Mouse (Mus musculus): ENCODE results near the gene Kcnn4. TPM values are rescaled to one million over a fixed set of nuclear protein-coding genes. Genes with fewer than 3 reads are reported as not detected.

The Kcnn4 gene
- polyA plus RNA-seq, 1 experiment from 2014 or later = 119 TPM

- H3K4me3 ChIP-seq (ENCODE audit: low read depth, low read length) = peak overlapping the region; percentile 82
- peaks cover 27% of the 10 kb centered on the region for H3K4me1 ChIP-seq (replicated peaks; ENCODE audit: control insufficient read depth, insufficient read depth, low read length)
- H3K27ac ChIP-seq (ENCODE audit: low read depth, low read length) = peak overlapping the region; percentile 99
- WGBS = 50% methylated on average over 3 of the region's 3 CpGs
- peak overlapping the region; percentile 98 for H3K9ac ChIP-seq (ENCODE audit: low read depth, low read length)
- H3K9me3 ChIP-seq (ENCODE audit: control insufficient read depth, low read length) = no peaks in the 10 kb centered on the region
- H3K4me2 ChIP-seq = peak overlapping the region; percentile 95
- no peaks in the 10 kb centered on the region for H3K27me3 ChIP-seq (replicated peaks; ENCODE audit: control insufficient read depth, insufficient read depth, low read length)
- H3K36me3 ChIP-seq (ENCODE audit: control insufficient read depth, insufficient read depth, low read length) = peaks cover 2% of the 10 kb centered on the region; the same call in 1 of the 2 replicates
- ATAC-seq (replicated peaks; ENCODE audit: low FRiP score) = no peak
- no peak for DNase-seq (ENCODE audit: low spot score)
Observed at GRCm38 (mm10) chr7:24371809-24372145, 1.7 kb downstream of the Kcnn4 start.

- H3K27ac ChIP-seq (ENCODE audit: low read depth, low read length) = peak overlapping the region; percentile 99
- H3K36me3 ChIP-seq (ENCODE audit: control insufficient read depth, insufficient read depth, low read length) = peaks cover 3% of the 10 kb centered on the region; the same call in 1 of the 2 replicates
- H3K4me2 ChIP-seq = peak overlapping the region; percentile 95
- H3K4me3 ChIP-seq (ENCODE audit: low read depth, low read length) = peak overlapping the region; percentile 82
- peaks cover 28% of the 10 kb centered on the region for H3K4me1 ChIP-seq (replicated peaks; ENCODE audit: control insufficient read depth, insufficient read depth, low read length)
- DNase-seq (ENCODE audit: low spot score) (no peak), ATAC-seq (replicated peaks; ENCODE audit: low FRiP score) (no peak)
- no peaks in the 10 kb centered on the region; the same call in 1 of the 2 replicates for H3K27me3 ChIP-seq (replicated peaks; ENCODE audit: control insufficient read depth, insufficient read depth, low read length)
- 45% methylated on average over 11 of the region's 11 CpGs for WGBS
- no peaks in the 10 kb centered on the region for H3K9me3 ChIP-seq (ENCODE audit: control insufficient read depth, low read length)
- H3K9ac ChIP-seq (ENCODE audit: low read depth, low read length) = peak overlapping the region; percentile 98
Observed at GRCm38 (mm10) chr7:24372300-24372699, 2.2 kb downstream of the Kcnn4 start.

GRCm38 (mm10) chr7:24372786-24373185 is 2.7 kb downstream of the Kcnn4 start:
- Histone ChIP-seq H3K9ac (ENCODE audit: low read depth, low read length) (peak overlapping the region; percentile 98), H3K4me2 (peak overlapping the region; percentile 95), H3K4me3 (ENCODE audit: low read depth, low read length) (peak overlapping the region; percentile 82), H3K27me3 (replicated peaks; ENCODE audit: control insufficient read depth, insufficient read depth, low read length) (no peaks in the 10 kb centered on the region; the same call in 1 of the 2 replicates), H3K36me3 (ENCODE audit: control insufficient read depth, insufficient read depth, low read length) (peaks cover 6% of the 10 kb centered on the region; the same call in 1 of the 2 replicates), H3K4me1 (replicated peaks; ENCODE audit: control insufficient read depth, insufficient read depth, low read length) (peaks cover 32% of the 10 kb centered on the region), H3K27ac (ENCODE audit: low read depth, low read length) (peak overlapping the region; percentile 99), H3K9me3 (ENCODE audit: control insufficient read depth, low read length) (no peaks in the 10 kb centered on the region)
- WGBS = 45% methylated on average over 4 of the region's 4 CpGs
- ATAC-seq (replicated peaks; ENCODE audit: low FRiP score) = no peak
- no peak for DNase-seq (ENCODE audit: low spot score)

GRCm38 (mm10) chr7:24373538-24374379 is 3.7 kb downstream of the Kcnn4 start:
- Histone ChIP-seq H3K36me3 (ENCODE audit: control insufficient read depth, insufficient read depth, low read length) (peaks cover 6% of the 10 kb centered on the region; the same call in 1 of the 2 replicates), H3K9ac (ENCODE audit: low read depth, low read length) (peak overlapping the region; percentile 98), H3K4me3 (ENCODE audit: low read depth, low read length) (peak overlapping the region; percentile 82)

GRCm38 (mm10) chr7:24376456-24376855 is 6.4 kb downstream of the Kcnn4 start:
- Histone ChIP-seq H3K9me3 (ENCODE audit: control insufficient read depth, low read length) (no peaks in the 10 kb centered on the region), H3K36me3 (ENCODE audit: control insufficient read depth, insufficient read depth, low read length) (peaks cover 16% of the 10 kb centered on the region; the same call in 1 of the 2 replicates), H3K4me3 (ENCODE audit: low read depth, low read length) (peak overlapping the region; percentile 16), H3K27ac (ENCODE audit: low read depth, low read length) (peak overlapping the region; percentile 96), H3K4me1 (replicated peaks; ENCODE audit: control insufficient read depth, insufficient read depth, low read length) (peaks cover 56% of the 10 kb centered on the region), H3K9ac (ENCODE audit: low read depth, low read length) (peak overlapping the region; percentile 44), H3K27me3 (replicated peaks; ENCODE audit: control insufficient read depth, insufficient read depth, low read length) (no peaks in the 10 kb centered on the region; the same call in 1 of the 2 replicates), H3K4me2 (peak overlapping the region; percentile 81)
- DNase-seq (ENCODE audit: low spot score) (no peak), ATAC-seq (replicated peaks; ENCODE audit: low FRiP score) (peak; percentile 1; the same call in 1 of the 2 replicates)
- WGBS = 77% methylated on average over 8 of the region's 8 CpGs

More at GRCm38 (mm10) chr7:24373538-24374379, 3.7 kb downstream of the Kcnn4 start:
- H3K4me2 ChIP-seq = peak overlapping the region; percentile 95
- H3K27ac ChIP-seq (ENCODE audit: low read depth, low read length) = peak overlapping the region; percentile 99
- no peaks in the 10 kb centered on the region for H3K9me3 ChIP-seq (ENCODE audit: control insufficient read depth, low read length)
- ATAC-seq (replicated peaks; ENCODE audit: low FRiP score) = no peak
- 36% methylated on average over 20 of the region's 20 CpGs for WGBS
- no peaks in the 10 kb centered on the region; the same call in 1 of the 2 replicates for H3K27me3 ChIP-seq (replicated peaks; ENCODE audit: control insufficient read depth, insufficient read depth, low read length)
- no peak for DNase-seq (ENCODE audit: low spot score)
- peaks cover 41% of the 10 kb centered on the region for H3K4me1 ChIP-seq (replicated peaks; ENCODE audit: control insufficient read depth, insufficient read depth, low read length)

- Histone ChIP-seq H3K27me3 (replicated peaks; ENCODE audit: control insufficient read depth, insufficient read depth, low read length) (no peaks in the 10 kb centered on the region; the same call in 1 of the 2 replicates), H3K27ac (ENCODE audit: low read depth, low read length) (peak overlapping the region; percentile 96), H3K9me3 (ENCODE audit: control insufficient read depth, low read length) (no peaks in the 10 kb centered on the region), H3K4me3 (ENCODE audit: low read depth, low read length) (peak overlapping the region; percentile 48), H3K36me3 (ENCODE audit: control insufficient read depth, insufficient read depth, low read length) (peaks cover 24% of the 10 kb centered on the region), H3K9ac (ENCODE audit: low read depth, low read length) (peak overlapping the region; percentile 84), H3K4me2 (peak overlapping the region; percentile 81), H3K4me1 (replicated peaks; ENCODE audit: control insufficient read depth, insufficient read depth, low read length) (peaks cover 64% of the 10 kb centered on the region)
- DNase-seq (ENCODE audit: low spot score) (peak; percentile 84), ATAC-seq (replicated peaks; ENCODE audit: low FRiP score) (peak; percentile 97)
- WGBS = 4% methylated on average over 49 of the region's 49 CpGs
Observed at GRCm38 (mm10) chr7:24377091-24377865, 7.2 kb downstream of the Kcnn4 start.

GRCm38 (mm10) chr7:24378049-24378701 is 8.1 kb downstream of the Kcnn4 start:
- peak overlapping the region; percentile 96 for H3K27ac ChIP-seq (ENCODE audit: low read depth, low read length)
- WGBS = 69% methylated on average over 10 of the region's 10 CpGs
- no peaks in the 10 kb centered on the region; the same call in 1 of the 2 replicates for H3K27me3 ChIP-seq (replicated peaks; ENCODE audit: control insufficient read depth, insufficient read depth, low read length)
- no peak for ATAC-seq (replicated peaks; ENCODE audit: low FRiP score)
- H3K4me2 ChIP-seq = peak overlapping the region; percentile 81
- peak overlapping the region; percentile 84 for H3K9ac ChIP-seq (ENCODE audit: low read depth, low read length)
- no peak overlapping the region; the same call in 1 of the 2 replicates for H3K4me3 ChIP-seq (ENCODE audit: low read depth, low read length)
- DNase-seq (ENCODE audit: low spot score) = no peak
- no peaks in the 10 kb centered on the region for H3K9me3 ChIP-seq (ENCODE audit: control insufficient read depth, low read length)
- H3K36me3 ChIP-seq (ENCODE audit: control insufficient read depth, insufficient read depth, low read length) = peaks cover 28% of the 10 kb centered on the region
- peaks cover 62% of the 10 kb centered on the region for H3K4me1 ChIP-seq (replicated peaks; ENCODE audit: control insufficient read depth, insufficient read depth, low read length)

GRCm38 (mm10) chr7:24379934-24380333 is 9.9 kb downstream of the Kcnn4 start:
- ATAC-seq (replicated peaks; ENCODE audit: low FRiP score) (no peak), DNase-seq (ENCODE audit: low spot score) (no peak)
- Histone ChIP-seq H3K4me1 (replicated peaks; ENCODE audit: control insufficient read depth, insufficient read depth, low read length) (peaks cover 66% of the 10 kb centered on the region), H3K27me3 (replicated peaks; ENCODE audit: control insufficient read depth, insufficient read depth, low read length) (no peaks in the 10 kb centered on the region; the same call in 1 of the 2 replicates), H3K36me3 (ENCODE audit: control insufficient read depth, insufficient read depth, low read length) (peaks cover 28% of the 10 kb centered on the region), H3K4me2 (peak overlapping the region; percentile 12; the same call in 1 of the 2 replicates), H3K9me3 (ENCODE audit: control insufficient read depth, low read length) (no peaks in the 10 kb centered on the region), H3K27ac (ENCODE audit: low read depth, low read length) (peak overlapping the region; percentile 74), H3K9ac (ENCODE audit: low read depth, low read length) (peak overlapping the region; percentile 50), H3K4me3 (ENCODE audit: low read depth, low read length) (no peak overlapping the region)
- WGBS = 47% methylated on average over 7 of the region's 7 CpGs
